Mouse (Mus musculus): ENCODE results near the gene Gm45711. TPM values are rescaled to one million over a fixed set of nuclear protein-coding genes. Genes with fewer than 3 reads are reported as not detected.
A peak's percentile ranks its signal among the peaks of the same experiment; 100 is the strongest.
"Not testable (repeated sequence)": the region's sequence is repeated elsewhere in the genome, so short reads cannot be mapped to it uniquely, and the experiment has no call there.

The Gm45711 gene
- polyA plus RNA-seq, 1 experiment from 2014 or later: not detected

GRCm38 (mm10) chr8:104301577-104301976, 8.3 kb downstream of the Gm45711 start:
- WGBS: 23% methylated on average over 3 of the region's 3 CpGs
- ATAC-seq (ENCODE audit: low FRiP score, low TSS enrichment); H3K4me1 ChIP-seq (ENCODE audit: control insufficient read depth, insufficient read depth, low read length): not testable (repeated sequence)

DNA sequence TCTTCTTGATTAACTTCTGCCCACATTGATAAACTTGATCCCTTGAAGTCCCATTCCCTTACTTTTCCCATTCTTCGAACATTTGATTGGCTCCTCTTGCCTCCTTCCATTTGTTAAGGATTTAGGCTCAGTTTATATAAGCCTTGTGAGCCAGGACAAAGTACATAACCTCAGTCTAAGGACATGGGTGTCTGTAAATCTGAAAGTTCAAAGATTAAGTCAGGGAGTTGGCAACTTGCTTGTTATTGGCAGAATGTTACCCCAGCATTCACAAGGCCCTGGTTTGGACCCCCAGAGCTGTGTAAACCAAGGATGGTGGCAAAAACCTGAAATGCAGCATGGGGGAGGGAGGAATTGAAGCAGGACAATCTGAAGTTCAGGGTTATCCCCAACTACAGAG, 15.5 kb downstream of the Gm45711 start:
- ATAC-seq (ENCODE audit: low FRiP score, low TSS enrichment): no peak
- H3K4me1 ChIP-seq (ENCODE audit: control insufficient read depth, insufficient read depth, low read length): no peaks in the 10 kb centered on the region

More at GRCm38 (mm10) chr8:104301577-104301976, 8.3 kb downstream of the Gm45711 start:
- not testable (repeated sequence) for H3K27ac ChIP-seq (ENCODE audit: low read depth, low read length); H3K9ac ChIP-seq (ENCODE audit: low read depth, low read length); H3K27me3 ChIP-seq (ENCODE audit: control insufficient read depth, insufficient read depth, low read length); H3K9me3 ChIP-seq (ENCODE audit: control insufficient read depth, low read length); H3K4me3 ChIP-seq (ENCODE audit: low read length); H3K4me2 ChIP-seq (replicated peaks; ENCODE audit: low read depth, low read length); H3K36me3 ChIP-seq (ENCODE audit: control insufficient read depth, insufficient read depth, low read length)

DNA sequence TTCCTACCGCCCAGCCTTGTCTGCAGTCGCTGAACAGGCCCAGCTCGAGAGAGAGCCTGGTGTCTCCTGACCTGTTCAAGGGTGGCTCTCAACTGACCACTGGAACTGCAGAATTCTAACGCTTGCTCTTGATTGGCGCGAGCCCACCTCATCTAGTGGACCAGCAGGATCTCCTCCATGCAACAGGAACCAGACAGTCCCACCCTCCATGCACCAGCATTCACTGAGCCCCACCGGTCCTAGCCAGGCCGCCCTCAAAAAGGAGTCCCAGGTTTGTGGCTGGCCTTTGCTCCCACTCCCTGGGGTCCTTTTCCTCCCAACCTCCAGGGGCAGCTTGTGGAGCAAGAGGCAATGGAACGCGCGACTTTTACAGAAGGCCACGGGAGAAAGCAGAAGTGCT, 16.8 kb downstream of the Gm45711 start, which contains the start of gene Cmtm2a:
Gene Cmtm2a, minus strand, starts transcription at position 101 of the 400 bp plus-strand sequence.
- not testable (repeated sequence) for H3K4me2 ChIP-seq (replicated peaks; ENCODE audit: low read depth, low read length); ATAC-seq (ENCODE audit: low FRiP score, low TSS enrichment); H3K27me3 ChIP-seq (ENCODE audit: control insufficient read depth, insufficient read depth, low read length); H3K9me3 ChIP-seq (ENCODE audit: control insufficient read depth, low read length); H3K36me3 ChIP-seq (ENCODE audit: control insufficient read depth, insufficient read depth, low read length); H3K9ac ChIP-seq (ENCODE audit: low read depth, low read length); H3K4me3 ChIP-seq (ENCODE audit: low read length); H3K27ac ChIP-seq (ENCODE audit: low read depth, low read length); H3K4me1 ChIP-seq (ENCODE audit: control insufficient read depth, insufficient read depth, low read length)
- WGBS: 89% methylated on average over 12 of the region's 12 CpGs

More for the DNA sequence above, 15.5 kb downstream of the Gm45711 start:
- no peaks in the 10 kb centered on the region for H3K27me3 ChIP-seq (ENCODE audit: control insufficient read depth, insufficient read depth, low read length)
- H3K9me3 ChIP-seq (ENCODE audit: control insufficient read depth, low read length): no peaks in the 10 kb centered on the region
- H3K4me2 ChIP-seq (replicated peaks; ENCODE audit: low read depth, low read length): no peak overlapping the region
- H3K27ac ChIP-seq (ENCODE audit: low read depth, low read length): no peak overlapping the region
- 81% methylated on average over 1 of the region's 1 CpGs for WGBS
- no peak overlapping the region for H3K9ac ChIP-seq (ENCODE audit: low read depth, low read length)
- H3K36me3 ChIP-seq (ENCODE audit: control insufficient read depth, insufficient read depth, low read length): no peaks in the 10 kb centered on the region
- no peak overlapping the region for H3K4me3 ChIP-seq (ENCODE audit: low read length)

DNA sequence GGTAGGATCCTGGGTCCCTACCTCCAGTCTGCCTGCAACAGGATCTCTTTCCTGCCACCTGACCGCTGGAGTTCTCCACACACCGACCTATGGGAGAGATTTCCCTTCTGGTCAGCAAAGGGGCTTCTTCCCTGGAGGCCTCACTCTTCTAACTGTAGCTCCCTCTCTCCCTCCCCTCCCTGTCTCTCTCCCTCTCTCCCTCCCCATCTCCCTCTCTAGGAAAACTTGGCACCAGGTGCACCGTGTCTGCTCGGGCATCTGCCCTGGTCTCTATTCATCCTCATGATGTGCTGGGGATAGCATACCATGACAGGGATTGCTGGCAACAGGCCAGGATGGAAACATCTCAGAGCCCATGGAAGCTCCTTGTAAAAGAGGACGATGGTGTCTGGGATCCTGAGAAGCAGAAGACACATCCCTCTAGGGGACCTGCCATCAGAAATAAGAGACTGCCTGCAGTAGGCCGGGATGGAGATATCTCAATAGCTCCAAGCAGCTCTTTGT, 40.9 kb downstream of the Gm45711 start:
- Histone ChIP-seq H3K9ac (ENCODE audit: low read depth, low read length) (no peak overlapping the region), H3K27me3 (ENCODE audit: control insufficient read depth, insufficient read depth, low read length) (no peaks in the 10 kb centered on the region), H3K27ac (ENCODE audit: low read depth, low read length) (no peak overlapping the region), H3K4me3 (ENCODE audit: low read length) (no peak overlapping the region), H3K36me3 (ENCODE audit: control insufficient read depth, insufficient read depth, low read length) (peaks cover 2% of the 10 kb centered on the region; the same call in 1 of the 2 replicates), H3K4me2 (replicated peaks; ENCODE audit: low read depth, low read length) (no peak overlapping the region), H3K9me3 (ENCODE audit: control insufficient read depth, low read length) (no peaks in the 10 kb centered on the region), H3K4me1 (ENCODE audit: control insufficient read depth, insufficient read depth, low read length) (no peaks in the 10 kb centered on the region)
- 93% methylated on average over 6 of the region's 6 CpGs for WGBS
- no peak; the same call in 1 of the 2 replicates for ATAC-seq (ENCODE audit: low FRiP score, low TSS enrichment)

- H3K27ac ChIP-seq (ENCODE audit: low read depth, low read length): no peak overlapping the region
- no peak overlapping the region for H3K9ac ChIP-seq (ENCODE audit: low read depth, low read length)
- no peaks in the 10 kb centered on the region for H3K27me3 ChIP-seq (ENCODE audit: control insufficient read depth, insufficient read depth, low read length)
- no peak for ATAC-seq (ENCODE audit: low FRiP score, low TSS enrichment)
- H3K4me1 ChIP-seq (ENCODE audit: control insufficient read depth, insufficient read depth, low read length): no peaks in the 10 kb centered on the region
- H3K4me2 ChIP-seq (replicated peaks; ENCODE audit: low read depth, low read length): no peak overlapping the region
- H3K9me3 ChIP-seq (ENCODE audit: control insufficient read depth, low read length): no peaks in the 10 kb centered on the region
- H3K36me3 ChIP-seq (ENCODE audit: control insufficient read depth, insufficient read depth, low read length): peaks cover 7% of the 10 kb centered on the region; the same call in 1 of the 2 replicates
- no peak overlapping the region for H3K4me3 ChIP-seq (ENCODE audit: low read length)
These were observed 41.5 kb downstream of the Gm45711 start for GRCm38 (mm10) chr8:104268368-104268767.

GRCm38 (mm10) chr8:104264271-104264935, 45.5 kb downstream of the Gm45711 start:
- not testable (repeated sequence) for H3K4me2 ChIP-seq (replicated peaks; ENCODE audit: low read depth, low read length); H3K9me3 ChIP-seq (ENCODE audit: control insufficient read depth, low read length); H3K4me3 ChIP-seq (ENCODE audit: low read length); H3K4me1 ChIP-seq (ENCODE audit: control insufficient read depth, insufficient read depth, low read length); H3K36me3 ChIP-seq (ENCODE audit: control insufficient read depth, insufficient read depth, low read length); H3K9ac ChIP-seq (ENCODE audit: low read depth, low read length); H3K27ac ChIP-seq (ENCODE audit: low read depth, low read length); ATAC-seq (ENCODE audit: low FRiP score, low TSS enrichment); H3K27me3 ChIP-seq (ENCODE audit: control insufficient read depth, insufficient read depth, low read length)
- 96% methylated on average over 22 of the region's 22 CpGs for WGBS

GRCm38 (mm10) chr8:104261802-104262201, 48.1 kb downstream of the Gm45711 start:
- not testable (repeated sequence) for H3K4me2 ChIP-seq (replicated peaks; ENCODE audit: low read depth, low read length); H3K9me3 ChIP-seq (ENCODE audit: control insufficient read depth, low read length); ATAC-seq (ENCODE audit: low FRiP score, low TSS enrichment); H3K27me3 ChIP-seq (ENCODE audit: control insufficient read depth, insufficient read depth, low read length); H3K27ac ChIP-seq (ENCODE audit: low read depth, low read length); H3K9ac ChIP-seq (ENCODE audit: low read depth, low read length); H3K4me3 ChIP-seq (ENCODE audit: low read length); H3K4me1 ChIP-seq (ENCODE audit: control insufficient read depth, insufficient read depth, low read length)
- peaks cover 26% of the 10 kb centered on the region for H3K36me3 ChIP-seq (ENCODE audit: control insufficient read depth, insufficient read depth, low read length)
- whole genome bisulfite sequencing: 98% methylated on average over 5 of the region's 5 CpGs

DNA sequence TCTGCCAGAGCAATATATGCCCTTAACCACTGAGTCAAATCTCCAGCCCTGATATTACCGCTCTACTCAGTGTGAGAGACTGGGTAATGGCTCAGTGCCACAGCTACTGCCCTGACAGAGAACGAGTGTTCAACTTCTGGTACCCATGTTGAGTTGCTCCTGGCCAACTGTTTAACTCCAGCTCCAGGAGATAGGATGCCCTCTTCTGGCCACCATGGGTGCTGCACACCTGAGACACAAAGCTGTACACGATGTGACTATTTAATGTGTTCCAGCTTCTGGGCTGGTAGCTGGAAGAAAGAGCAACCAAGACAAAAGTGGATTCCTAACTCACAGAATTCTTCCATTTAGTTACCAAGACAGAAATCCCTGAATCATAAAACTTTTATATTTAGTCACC, 56.9 kb downstream of the Gm45711 start:
- ATAC-seq (ENCODE audit: low FRiP score, low TSS enrichment): no peak
- H3K4me1 ChIP-seq (ENCODE audit: control insufficient read depth, insufficient read depth, low read length): 0 out of 2 replicates have a peak, but pooled peaks cover 4% of the 10 kb centered on the region
- no peak overlapping the region for H3K9ac ChIP-seq (ENCODE audit: low read depth, low read length)
- peaks cover 6% of the 10 kb centered on the region; the same call in 1 of the 2 replicates for H3K36me3 ChIP-seq (ENCODE audit: control insufficient read depth, insufficient read depth, low read length)
- no peak overlapping the region for H3K4me2 ChIP-seq (replicated peaks; ENCODE audit: low read depth, low read length)
- no peak overlapping the region for H3K27ac ChIP-seq (ENCODE audit: low read depth, low read length)
- WGBS: 92% methylated on average over 3 of the region's 3 CpGs
- H3K27me3 ChIP-seq (ENCODE audit: control insufficient read depth, insufficient read depth, low read length): no peaks in the 10 kb centered on the region
- no peaks in the 10 kb centered on the region for H3K9me3 ChIP-seq (ENCODE audit: control insufficient read depth, low read length)
- no peak overlapping the region for H3K4me3 ChIP-seq (ENCODE audit: low read length)

DNA sequence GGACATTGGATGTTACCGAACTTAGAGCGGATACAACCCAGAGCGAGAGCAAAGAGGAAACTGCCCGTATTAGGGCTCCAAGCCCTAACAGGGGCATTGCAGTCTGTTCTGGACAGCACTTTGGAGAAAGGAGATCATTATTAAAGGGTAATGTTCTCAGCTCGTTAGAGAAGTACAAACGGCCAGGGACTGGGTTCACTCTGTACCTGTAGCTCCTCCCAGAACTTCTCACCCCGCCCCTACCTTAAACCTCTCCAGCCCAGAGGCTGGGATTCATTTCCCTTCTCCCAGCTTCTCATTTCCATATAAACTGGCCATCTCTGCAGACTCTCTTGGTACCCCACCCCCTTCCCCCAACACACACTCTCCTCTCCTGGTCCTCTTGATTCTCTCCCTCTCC, 58.4 kb downstream of the Gm45711 start:
- peaks cover 12% of the 10 kb centered on the region for H3K4me1 ChIP-seq (ENCODE audit: control insufficient read depth, insufficient read depth, low read length)
- peak overlapping the region; percentile 74 for H3K9ac ChIP-seq (ENCODE audit: low read depth, low read length)
- under 1% methylated on average over 7 of the region's 7 CpGs for WGBS
- peak; percentile 24; the same call in 1 of the 2 replicates for ATAC-seq (ENCODE audit: low FRiP score, low TSS enrichment)
- no peaks in the 10 kb centered on the region for H3K9me3 ChIP-seq (ENCODE audit: control insufficient read depth, low read length)
- peak overlapping the region; percentile 77 for H3K4me3 ChIP-seq (ENCODE audit: low read length)
- peak overlapping the region; percentile 75 for H3K4me2 ChIP-seq (replicated peaks; ENCODE audit: low read depth, low read length)
- H3K36me3 ChIP-seq (ENCODE audit: control insufficient read depth, insufficient read depth, low read length): no peaks in the 10 kb centered on the region
- H3K27me3 ChIP-seq (ENCODE audit: control insufficient read depth, insufficient read depth, low read length): no peaks in the 10 kb centered on the region
- peak overlapping the region; percentile 88; the same call in 1 of the 2 replicates for H3K27ac ChIP-seq (ENCODE audit: low read depth, low read length)

All from kidney, embryonic 14.5 days (tissue).